Mouse (Mus musculus): ENCODE measurements around the gene Ptdss2.
A peak's percentile ranks its signal among the peaks of the same experiment; 100 is the strongest.

GRCm38 (mm10) chr7:141092051-141092735 is 30.0 kb upstream of the Ptdss2 start:
- TF ChIP-seq CTCF (IDR thresholded peaks at IDR 0.05; ENCODE audit: control insufficient read depth, insufficient read depth, insufficient read length), result peak; percentile 57
- no peak for TF ChIP-seq MYOD1 (IDR thresholded peaks at IDR 0.05; ENCODE audit: control insufficient read depth, insufficient read length, low read depth)
- TF ChIP-seq USF1 (IDR thresholded peaks at IDR 0.05; ENCODE audit: low read depth), result no peak
- TF ChIP-seq MAX (IDR thresholded peaks at IDR 0.05), result no peak
- no peak for TF ChIP-seq CEBPB (IDR thresholded peaks at IDR 0.05; ENCODE audit: low read depth)

Data from C2C12 (cell line).